Mouse (Mus musculus): ENCODE measurements at regions not wholly inside any gene's neighbourhood (a gene's known extent, or its start where the extent isn't known, plus 50 kb on each side); places are given as distances from the start of the nearest gene placed in this dataset.
A peak's percentile ranks its signal among the peaks of the same experiment; 100 is the strongest.
"Not testable (repeated sequence)": the region's sequence is repeated elsewhere in the genome, so short reads cannot be mapped to it uniquely, and the experiment has no call there.

GRCm38 (mm10) chr5:149857019-149857418, 161.5 kb upstream of the Rxfp2 start:
- Histone ChIP-seq H3K9ac (replicated peaks) (no peak overlapping the region), H3K36me3 (no peaks in the 10 kb centered on the region), H3K27ac (replicated peaks) (no peak overlapping the region), H3K4me2 (replicated peaks) (no peak overlapping the region), H3K9me3 (no peaks in the 10 kb centered on the region), H3K4me1 (no peaks in the 10 kb centered on the region), H3K27me3 (no peaks in the 10 kb centered on the region), H3K4me3 (no peak overlapping the region)
- 60% methylated on average over 1 of the region's 1 CpGs for WGBS
- no peak for ATAC-seq (replicated peaks)

- Histone ChIP-seq H3K4me2 (replicated peaks) (no peak overlapping the region), H3K9me3 (no peaks in the 10 kb centered on the region), H3K4me1 (no peaks in the 10 kb centered on the region), H3K27ac (replicated peaks) (no peak overlapping the region), H3K36me3 (no peaks in the 10 kb centered on the region), H3K9ac (replicated peaks) (no peak overlapping the region), H3K4me3 (no peak overlapping the region), H3K27me3 (no peaks in the 10 kb centered on the region)
- 55% methylated on average over 4 of the region's 4 CpGs for WGBS
- peak; percentile 73 for ATAC-seq (replicated peaks)
Observed at GRCm38 (mm10) chr5:149861489-149861962, 156.9 kb upstream of the Rxfp2 start.

GRCm38 (mm10) chr5:149867926-149868325, 150.5 kb upstream of the Rxfp2 start:
- Histone ChIP-seq H3K36me3 (no peaks in the 10 kb centered on the region), H3K27me3 (no peaks in the 10 kb centered on the region), H3K27ac (replicated peaks) (no peak overlapping the region), H3K4me2 (replicated peaks) (no peak overlapping the region), H3K4me3 (no peak overlapping the region), H3K9me3 (no peaks in the 10 kb centered on the region), H3K4me1 (no peaks in the 10 kb centered on the region), H3K9ac (replicated peaks) (no peak overlapping the region)
- WGBS, result 79% methylated on average over 7 of the region's 7 CpGs
- ATAC-seq (replicated peaks), result no peak

DNA sequence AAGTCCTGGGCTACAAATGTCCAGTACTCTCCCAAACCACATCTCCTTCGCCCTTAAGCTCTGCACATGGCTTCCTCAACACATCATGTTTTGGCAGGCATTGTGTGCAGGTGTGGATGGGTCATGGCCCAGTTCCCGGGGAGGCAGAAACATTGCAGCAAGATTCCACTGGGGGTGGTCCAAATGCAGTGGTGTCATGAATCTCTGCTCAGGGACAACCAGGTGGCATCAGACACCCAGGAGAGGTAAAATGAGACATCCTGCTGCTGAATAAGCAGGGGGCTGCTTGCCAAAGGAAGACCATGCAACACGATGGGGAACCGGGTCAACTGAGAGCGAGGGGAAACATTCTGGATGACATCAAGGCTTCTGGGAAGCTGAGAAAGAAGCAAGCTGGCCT, 149.0 kb upstream of the Rxfp2 start:
- no peak overlapping the region for H3K9ac ChIP-seq (replicated peaks)
- H3K4me3 ChIP-seq, result no peak overlapping the region
- 86% methylated on average over 5 of the region's 5 CpGs for WGBS
- H3K27me3 ChIP-seq, result no peaks in the 10 kb centered on the region
- ATAC-seq (replicated peaks), result no peak
- H3K27ac ChIP-seq (replicated peaks), result no peak overlapping the region
- no peaks in the 10 kb centered on the region for H3K36me3 ChIP-seq
- no peaks in the 10 kb centered on the region for H3K9me3 ChIP-seq
- H3K4me2 ChIP-seq (replicated peaks), result no peak overlapping the region
- H3K4me1 ChIP-seq, result no peaks in the 10 kb centered on the region

GRCm38 (mm10) chr5:149870596-149870995, 147.9 kb upstream of the Rxfp2 start:
- no peak overlapping the region for H3K4me2 ChIP-seq (replicated peaks)
- H3K9ac ChIP-seq (replicated peaks), result no peak overlapping the region
- H3K27ac ChIP-seq (replicated peaks), result no peak overlapping the region
- H3K4me1 ChIP-seq, result no peaks in the 10 kb centered on the region
- H3K27me3 ChIP-seq, result no peaks in the 10 kb centered on the region
- no peaks in the 10 kb centered on the region for H3K9me3 ChIP-seq
- H3K4me3 ChIP-seq, result no peak overlapping the region
- 89% methylated on average over 2 of the region's 2 CpGs for WGBS
- no peak for ATAC-seq (replicated peaks)
- no peaks in the 10 kb centered on the region for H3K36me3 ChIP-seq

DNA sequence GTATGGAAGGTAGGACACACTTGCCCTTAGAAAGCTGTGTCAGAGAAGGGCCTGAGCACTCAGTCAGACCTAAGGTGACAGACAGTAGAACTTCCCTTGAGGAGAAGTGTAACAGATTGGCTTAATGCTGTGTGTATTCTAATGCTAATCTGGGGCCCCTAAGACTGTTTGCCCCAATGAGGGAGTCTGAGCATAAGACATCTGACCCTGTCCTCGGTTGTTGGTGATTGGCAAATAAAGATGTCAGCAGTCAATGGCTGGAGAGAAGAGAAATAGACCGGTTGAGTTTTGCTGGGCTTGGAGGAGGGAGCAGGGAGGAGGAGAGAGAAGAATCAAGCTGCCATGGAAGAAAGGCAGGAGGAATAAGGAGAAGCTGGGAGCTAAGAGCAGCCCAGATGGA, 147.0 kb upstream of the Rxfp2 start:
- H3K9me3 ChIP-seq, result no peaks in the 10 kb centered on the region
- no peak overlapping the region for H3K4me2 ChIP-seq (replicated peaks)
- H3K4me3 ChIP-seq, result no peak overlapping the region
- no peaks in the 10 kb centered on the region for H3K4me1 ChIP-seq
- no peaks in the 10 kb centered on the region for H3K27me3 ChIP-seq
- ATAC-seq (replicated peaks), result no peak
- H3K36me3 ChIP-seq, result no peaks in the 10 kb centered on the region
- 19% methylated on average over 2 of the region's 2 CpGs for WGBS
- no peak overlapping the region for H3K27ac ChIP-seq (replicated peaks)
- H3K9ac ChIP-seq (replicated peaks), result no peak overlapping the region

GRCm38 (mm10) chr5:149873482-149874002, 144.9 kb upstream of the Rxfp2 start:
- 21% methylated on average over 9 of the region's 9 CpGs for WGBS
- no peak overlapping the region for H3K4me3 ChIP-seq
- no peak overlapping the region for H3K4me2 ChIP-seq (replicated peaks)
- no peaks in the 10 kb centered on the region for H3K27me3 ChIP-seq
- H3K9ac ChIP-seq (replicated peaks), result no peak overlapping the region
- H3K36me3 ChIP-seq, result no peaks in the 10 kb centered on the region
- no peak for ATAC-seq (replicated peaks)
- H3K27ac ChIP-seq (replicated peaks), result no peak overlapping the region
- H3K4me1 ChIP-seq, result no peaks in the 10 kb centered on the region
- no peaks in the 10 kb centered on the region for H3K9me3 ChIP-seq

GRCm38 (mm10) chr5:149874342-149874741, 144.1 kb upstream of the Rxfp2 start:
- Histone ChIP-seq H3K27me3 (no peaks in the 10 kb centered on the region), H3K27ac (replicated peaks) (no peak overlapping the region), H3K4me3 (no peak overlapping the region), H3K9ac (replicated peaks) (no peak overlapping the region), H3K4me1 (no peaks in the 10 kb centered on the region), H3K4me2 (replicated peaks) (no peak overlapping the region), H3K36me3 (no peaks in the 10 kb centered on the region), H3K9me3 (no peaks in the 10 kb centered on the region)
- no peak for ATAC-seq (replicated peaks)
- 87% methylated on average over 2 of the region's 2 CpGs for WGBS

- not testable (repeated sequence) for H3K9ac ChIP-seq (replicated peaks); H3K4me2 ChIP-seq (replicated peaks); H3K9me3 ChIP-seq; H3K36me3 ChIP-seq; H3K4me1 ChIP-seq; H3K27me3 ChIP-seq; ATAC-seq (replicated peaks); H3K27ac ChIP-seq (replicated peaks); H3K4me3 ChIP-seq
Observed at GRCm38 (mm10) chr5:149892453-149892852, 126.0 kb upstream of the Rxfp2 start.

GRCm38 (mm10) chr5:149906927-149907326, 111.5 kb upstream of the Rxfp2 start:
- Histone ChIP-seq H3K9me3 (no peaks in the 10 kb centered on the region), H3K36me3 (no peaks in the 10 kb centered on the region), H3K4me2 (replicated peaks) (no peak overlapping the region), H3K27me3 (no peaks in the 10 kb centered on the region), H3K4me3 (no peak overlapping the region), H3K4me1 (no peaks in the 10 kb centered on the region), H3K27ac (replicated peaks) (no peak overlapping the region), H3K9ac (replicated peaks) (no peak overlapping the region)
- ATAC-seq (replicated peaks), result no peak
- WGBS, result 75% methylated on average over 3 of the region's 3 CpGs

DNA sequence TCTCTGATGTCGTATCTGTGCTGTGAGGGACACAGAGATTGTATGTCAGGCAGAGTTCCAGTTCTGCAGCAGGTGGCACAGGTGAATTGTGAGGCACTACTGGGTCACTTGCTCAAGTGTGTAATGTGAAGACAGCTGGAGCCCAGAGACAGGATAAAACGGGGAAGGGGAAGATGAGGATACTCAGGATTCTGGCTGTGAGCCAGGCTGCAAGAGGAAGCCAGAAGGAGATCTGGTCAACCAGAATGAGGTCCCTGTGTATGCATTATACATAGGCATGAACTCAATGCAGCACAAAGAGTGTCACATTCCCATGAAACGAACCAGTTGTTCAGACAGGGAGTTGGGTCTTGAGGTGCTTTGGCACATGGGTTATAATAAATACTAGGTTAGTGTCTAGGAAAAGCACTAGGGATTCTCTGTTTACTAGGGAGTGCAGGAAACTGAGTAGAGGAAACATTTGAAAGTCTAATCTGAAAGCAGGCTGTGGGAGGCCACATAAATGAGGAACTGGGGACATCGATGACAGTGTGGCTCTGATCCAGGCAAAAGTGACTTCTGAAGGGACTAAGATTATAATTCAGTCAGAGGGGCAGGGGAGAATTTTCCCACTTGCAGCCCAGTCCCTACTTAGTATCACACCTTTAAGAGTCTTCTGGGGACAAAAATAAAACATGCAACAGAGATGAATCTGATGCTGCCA, 109.9 kb upstream of the Rxfp2 start:
- 72% methylated on average over 4 of the region's 4 CpGs for WGBS
- H3K27ac ChIP-seq (replicated peaks), result no peak overlapping the region

DNA sequence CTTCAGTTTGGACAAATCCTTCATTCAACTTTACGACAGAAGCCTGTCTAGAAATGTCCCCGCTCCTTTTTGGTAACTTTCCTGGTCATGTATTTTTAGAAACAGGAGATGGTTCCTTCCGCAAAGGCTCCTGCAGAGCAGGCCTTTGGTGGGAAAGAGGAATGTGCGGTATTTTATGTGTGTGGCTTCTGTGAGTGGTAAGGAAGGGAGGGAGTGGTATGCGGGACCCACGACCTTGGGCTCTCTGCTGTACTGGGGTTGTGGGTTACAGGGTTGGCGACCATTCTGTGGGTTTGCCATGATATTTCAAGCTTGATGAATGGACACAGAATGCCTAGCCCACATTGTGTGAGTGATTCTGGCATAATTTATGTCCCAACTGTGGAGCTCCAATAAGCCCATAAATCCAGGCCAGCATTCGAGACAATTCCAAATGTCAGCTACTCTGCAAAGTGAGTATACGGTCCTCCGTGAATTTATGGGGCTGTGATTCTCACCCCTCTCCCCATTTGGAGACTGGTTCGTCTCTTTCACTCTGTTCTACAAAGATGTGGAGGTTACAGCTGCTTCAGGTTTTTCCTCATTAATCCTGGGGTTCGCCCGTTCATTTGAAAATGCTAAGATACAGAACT, 109.3 kb upstream of the Rxfp2 start:
- ATAC-seq (replicated peaks), result no peak
- Histone ChIP-seq H3K27ac (replicated peaks) (no peak overlapping the region), H3K9me3 (no peaks in the 10 kb centered on the region), H3K4me3 (no peak overlapping the region), H3K36me3 (no peaks in the 10 kb centered on the region), H3K4me1 (no peaks in the 10 kb centered on the region), H3K27me3 (no peaks in the 10 kb centered on the region), H3K9ac (replicated peaks) (no peak overlapping the region), H3K4me2 (replicated peaks) (no peak overlapping the region)
- 88% methylated on average over 13 of the region's 13 CpGs for WGBS

More for the DNA sequence above, 109.9 kb upstream of the Rxfp2 start:
- H3K4me1 ChIP-seq, result no peaks in the 10 kb centered on the region
- H3K4me2 ChIP-seq (replicated peaks), result no peak overlapping the region
- no peak for ATAC-seq (replicated peaks)
- no peaks in the 10 kb centered on the region for H3K27me3 ChIP-seq
- H3K9me3 ChIP-seq, result no peaks in the 10 kb centered on the region
- no peak overlapping the region for H3K9ac ChIP-seq (replicated peaks)
- H3K36me3 ChIP-seq, result no peaks in the 10 kb centered on the region
- H3K4me3 ChIP-seq, result no peak overlapping the region

- Histone ChIP-seq H3K27ac (replicated peaks) (no peak overlapping the region), H3K27me3 (no peaks in the 10 kb centered on the region), H3K4me1 (no peaks in the 10 kb centered on the region), H3K9ac (replicated peaks) (no peak overlapping the region), H3K9me3 (no peaks in the 10 kb centered on the region), H3K36me3 (no peaks in the 10 kb centered on the region), H3K4me3 (no peak overlapping the region), H3K4me2 (replicated peaks) (no peak overlapping the region)
- no peak for ATAC-seq (replicated peaks)
- WGBS, result 55% methylated on average over 8 of the region's 8 CpGs
Observed at GRCm38 (mm10) chr5:149909971-149910370, 108.5 kb upstream of the Rxfp2 start.
